Comparison of ENCODE assay signal across 8 mouse cellular contexts in genomic region chr16:13986197-13986573, GRCm38 (mm10). TPM values are rescaled to one million over a fixed set of nuclear protein-coding genes. Genes with fewer than 3 reads are reported as not detected.
DNase-seq lines count a peak whose midpoint lies in the region; ATAC-seq and TF ChIP-seq lines count a peak whose summit lies in the region.
"Had no signal": no experiment of that assay in that cellular context is flagged by ENCODE, and none has a peak within 500 bp of the region (broad histone marks: within the 10 kb centered on the region; RNA-seq: fewer than 3 reads in every experiment).

No protein-coding gene starts in this region.

- H3K36me3 ChIP-seq in forebrain, embryonic 10.5 days (replicated peaks): no peaks in the 10 kb centered on the region
- H3K36me3 ChIP-seq in hindbrain, postnatal 0 days (ENCODE audit: insufficient read depth, low read length): no peaks in the 10 kb centered on the region
- no peaks in the 10 kb centered on the region for H3K36me3 ChIP-seq in midbrain, postnatal 0 days (ENCODE audit: insufficient read depth, low read length)

- H3K4me2 ChIP-seq in hindbrain, postnatal 0 days (ENCODE audit: low read depth, low read length): peak overlapping the region; percentile 79
- peak overlapping the region; percentile 77 for H3K4me2 ChIP-seq in midbrain, postnatal 0 days (ENCODE audit: low read depth, low read length, poor library complexity, severe bottlenecking)

- H3K9ac ChIP-seq in hindbrain, postnatal 0 days (replicated peaks; ENCODE audit: low read length): peak overlapping the region; percentile 78
- peak overlapping the region; percentile 80 for H3K9ac ChIP-seq in midbrain, postnatal 0 days (replicated peaks; ENCODE audit: low read length, poor library complexity, severe bottlenecking)

- peak overlapping the region; percentile 89 for H3K27ac ChIP-seq in forebrain, embryonic 10.5 days
- H3K27ac ChIP-seq in hindbrain, postnatal 0 days: peak overlapping the region; percentile 89
- peak overlapping the region; percentile 93 for H3K27ac ChIP-seq in midbrain, postnatal 0 days (ENCODE audit: low read depth, low read length)

- WGBS in forebrain, embryonic 10.5 days: 53% methylated on average over 3 of the region's 3 CpGs
- WGBS in hindbrain, postnatal 0 days: 29% methylated on average over 3 of the region's 3 CpGs
- WGBS in midbrain, postnatal 0 days: 24% methylated on average over 3 of the region's 3 CpGs

- peak overlapping the region; percentile 67 for H3K4me3 ChIP-seq in forebrain, embryonic 10.5 days
- H3K4me3 ChIP-seq in hindbrain, postnatal 0 days (ENCODE audit: low read length): peak overlapping the region; percentile 73
- peak overlapping the region; percentile 81 for H3K4me3 ChIP-seq in midbrain, postnatal 0 days (ENCODE audit: low read depth, low read length)

- ATAC-seq in hindbrain, postnatal 0 days: peak; percentile 34
- peak; percentile 66 for ATAC-seq in midbrain, postnatal 0 days (ENCODE audit: low FRiP score)

- intact Hi-C loops in left cerebral cortex, postnatal 25 days (cut with DNase I): loop anchor here (2.0 to 5.0 kb wide), 3 partner anchors 45 to 101 kb away; partner anchors contain the start of genes Mpv17l and Pdxdc1

- no peak for TF ChIP-seq CTCF in hindbrain, postnatal 0 days (IDR thresholded peaks at IDR 0.05; ENCODE audit: low read depth)
- no peak for TF ChIP-seq CTCF in midbrain, postnatal 0 days (IDR thresholded peaks at IDR 0.05)

- peak; percentile 30 for DNase-seq in left cerebral cortex, adult 11 months (ENCODE audit: low spot score)
- no peak for DNase-seq in left cerebral cortex, postnatal 25 days (ENCODE audit: low spot score in 2 of 2)
- no peak for DNase-seq in forebrain, embryonic 10.5 days (ENCODE audit: extremely low spot score, low spot score)
- no peak for DNase-seq in hindbrain, postnatal 0 days (ENCODE audit: low spot score)
- DNase-seq in midbrain, postnatal 0 days (ENCODE audit: low spot score): peak; percentile 33
- no peak for DNase-seq in left cerebral cortex, adult 9 months (ENCODE audit: low spot score in 2 of 2)
- no peak for DNase-seq in cerebellum, postnatal 4 days (ENCODE audit: low spot score in 2 of 2)
- DNase-seq: kidney, postnatal 25 days had no signal

- H3K27me3 ChIP-seq in forebrain, embryonic 10.5 days (ENCODE audit: poor library complexity, severe bottlenecking): no peaks in the 10 kb centered on the region
- H3K27me3 ChIP-seq in hindbrain, postnatal 0 days (ENCODE audit: insufficient read depth, low read length): no peaks in the 10 kb centered on the region
- H3K27me3 ChIP-seq in midbrain, postnatal 0 days (ENCODE audit: insufficient read depth, low read length): no peaks in the 10 kb centered on the region

- H3K4me1 ChIP-seq in forebrain, embryonic 10.5 days: peaks cover 21% of the 10 kb centered on the region
- 0 out of 2 replicates have a peak, but pooled peaks cover 7% of the 10 kb centered on the region for H3K4me1 ChIP-seq in hindbrain, postnatal 0 days (ENCODE audit: insufficient read depth, low read length)
- H3K4me1 ChIP-seq in midbrain, postnatal 0 days (ENCODE audit: insufficient read depth, low read length): 0 out of 2 replicates have a peak, but pooled peaks cover 9% of the 10 kb centered on the region

- no peaks in the 10 kb centered on the region for H3K9me3 ChIP-seq in forebrain, embryonic 10.5 days
- H3K9me3 ChIP-seq in hindbrain, postnatal 0 days (ENCODE audit: low read length): no peaks in the 10 kb centered on the region
- H3K9me3 ChIP-seq in midbrain, postnatal 0 days (ENCODE audit: low read length): no peaks in the 10 kb centered on the region

RNA-seq across cellular contexts. Expression of gene 2900011O08Rik, which starts 0.2 kb away (rescaled TPM):
- total RNA-seq in left cerebral cortex, postnatal 25 days (2021): 100 to 1,000 TPM; 262 to 285 TPM
- 13.1 and 15.0 TPM in 2 replicates for polyA plus RNA-seq in forebrain, embryonic 10.5 days (2016; fragmentation: Nextera tagmentation; extraction: Ambion mirVana)
- 143 and 154 TPM in 2 replicates for total RNA-seq in hindbrain, postnatal 0 days (2014; rRNA removed)
- polyA plus RNA-seq in hindbrain, postnatal 0 days (2015; fragmentation: Nextera tagmentation; extraction: Ambion mirVana): 157 and 172 TPM in 2 replicates
- 169 TPM in 2 replicates for total RNA-seq in midbrain, postnatal 0 days (2014; rRNA removed)
- polyA plus RNA-seq in midbrain, postnatal 0 days (2015; fragmentation: Nextera tagmentation; extraction: Ambion mirVana): 222 and 234 TPM in 2 replicates

RNA-seq across cellular contexts. Expression of gene Ifitm7, which starts 0.5 kb away (rescaled TPM):
- total RNA-seq in left cerebral cortex, postnatal 25 days (2021): 1 to 10 TPM; 1.0 to 1.7 TPM
- polyA plus RNA-seq in forebrain, embryonic 10.5 days (2016; fragmentation: Nextera tagmentation; extraction: Ambion mirVana): 0.95 and 1.7 TPM in 2 replicates
- 0.22 and 0.42 TPM in 2 replicates for total RNA-seq in hindbrain, postnatal 0 days (2014; rRNA removed)
- polyA plus RNA-seq in hindbrain, postnatal 0 days (2015; fragmentation: Nextera tagmentation; extraction: Ambion mirVana): 1.2 and 1.9 TPM in 2 replicates
- 0.60 TPM in 1 of 2 replicates, not detected in the other for total RNA-seq in midbrain, postnatal 0 days (2014; rRNA removed)
- 0.91 and 1.0 TPM in 2 replicates for polyA plus RNA-seq in midbrain, postnatal 0 days (2015; fragmentation: Nextera tagmentation; extraction: Ambion mirVana)

Comparison
In these comparisons a context has a peak if more than half of its experiments do, and no peak if none do; other contexts are left out.
1. DNase-seq: peak in left cerebral cortex, adult 11 months (single experiment) and midbrain, postnatal 0 days (single experiment); none in left cerebral cortex, postnatal 25 days (0 of 2), forebrain, embryonic 10.5 days (single experiment), hindbrain, postnatal 0 days (single experiment), left cerebral cortex, adult 9 months (0 of 2) and cerebellum, postnatal 4 days (0 of 2).
2. Peak in every context shown above with its lines, with median percentiles within 50 percentile points of each other: H3K27ac ChIP-seq and H3K4me3 ChIP-seq.